26 mouse cellular contexts compared by ENCODE assay signal in the genomic region with DNA sequence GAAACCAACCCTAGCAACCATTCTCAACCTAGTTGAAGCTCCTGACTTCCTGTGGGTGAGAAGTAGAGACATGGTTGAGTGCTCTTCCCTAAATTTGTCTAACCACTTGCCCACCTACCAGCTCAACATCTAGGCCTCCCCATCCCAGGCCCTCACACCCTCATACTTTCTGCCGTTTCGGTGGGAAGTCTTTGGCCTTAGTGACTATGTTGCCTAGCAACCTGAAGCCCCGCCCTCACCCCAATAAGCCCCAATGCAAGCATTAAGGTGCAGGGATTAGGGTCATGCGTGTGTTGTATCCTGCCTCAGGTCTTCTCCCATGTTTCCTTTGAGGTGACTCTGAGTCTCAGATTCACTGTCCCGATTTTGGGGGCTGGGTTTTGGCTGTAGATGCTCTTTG. TPM values are rescaled to one million over a fixed set of nuclear protein-coding genes. Genes with fewer than 3 reads are reported as not detected.
"Had no signal": no experiment of that assay in that cellular context is flagged by ENCODE, and none has a peak within 500 bp of the region (broad histone marks: within the 10 kb centered on the region; RNA-seq: fewer than 3 reads in every experiment).

Lkaaear1 (minus strand) TSS at position 202 of the 400 bp plus-strand sequence.

- H3K4me2 ChIP-seq: limb, embryonic 13.5 days; liver, embryonic 11.5 days; liver, embryonic 15.5 days; midbrain, embryonic 11.5 days; midbrain, embryonic 15.5 days; neural tube, embryonic 12.5 days had no signal

- H3K36me3 ChIP-seq: limb, embryonic 13.5 days; liver, embryonic 15.5 days; midbrain, embryonic 15.5 days; neural tube, embryonic 12.5 days had no signal

- H3K27ac ChIP-seq: limb, embryonic 13.5 days; liver, embryonic 15.5 days; midbrain, embryonic 15.5 days; neural tube, embryonic 12.5 days had no signal

- ATAC-seq: lung, postnatal 0 days; midbrain, embryonic 15.5 days had no signal

- H3K27me3 ChIP-seq: midbrain, embryonic 15.5 days; neural tube, embryonic 12.5 days had no signal

- H3K9ac ChIP-seq: limb, embryonic 13.5 days; liver, embryonic 15.5 days; midbrain, embryonic 15.5 days; neural tube, embryonic 12.5 days had no signal

- DNase-seq: kidney, adult 18-20 months; kidney, postnatal 14 days; left cerebral cortex, postnatal 4 days; lung, adult 2 months; lung, postnatal 36 days; right cerebral cortex, postnatal 25 days; thymus, adult 18-20 months; thymus, postnatal 14 days had no signal

- H3K9me3 ChIP-seq: limb, embryonic 13.5 days; liver, embryonic 15.5 days; midbrain, embryonic 15.5 days; neural tube, embryonic 12.5 days had no signal

- H3K4me3 ChIP-seq: limb, embryonic 13.5 days; liver, embryonic 15.5 days; midbrain, embryonic 15.5 days; neural tube, embryonic 12.5 days had no signal

RNA-seq across cellular contexts. Expression of gene Lkaaear1, which starts in this region (rescaled TPM):
- total RNA-seq: layer of hippocampus, adult 8-10 months; layer of hippocampus, postnatal 14 days; left cerebral cortex, adult 18-20 months; left cerebral cortex, postnatal 10 days; left cerebral cortex, postnatal 4 days; megakaryocyte progenitor cell, adult 5-6 weeks; monocyte, adult 5-6 weeks; neutrophil, adult 5-6 weeks had no signal
- polyA plus RNA-seq: kidney, embryonic 14.5 days; large intestine, adult 2 months; limb, embryonic 13.5 days; liver, embryonic 11.5 days; liver, embryonic 15.5 days; lung, adult 2 months; lung, postnatal 0 days; midbrain, embryonic 11.5 days; midbrain, embryonic 15.5 days; neural tube, embryonic 12.5 days; stomach, embryonic 14.5 days; urinary bladder, adult 2 months had no signal
